Mouse (Mus musculus) thymus, adult 18-20 months (tissue): ENCODE data around the gene Cdca5.

Experiments
- DNase-seq, 2 experiments: peaks; one replicate each; pipeline ENCODE4 v3.0.0; 2022; ENCODE audit warnings: mixed read lengths in 2 of 2

The Cdca5 gene

GRCm38 (mm10) chr19:6061641-6062302 is 23.0 kb upstream of the Cdca5 start:
- peak; percentile 65 to 71 for DNase-seq

GRCm38 (mm10) chr19:6062418-6062817 is 22.4 kb upstream of the Cdca5 start:
- no peak for DNase-seq

- no peak for DNase-seq
These were observed 21.7 kb upstream of the Cdca5 start for GRCm38 (mm10) chr19:6063081-6063480.

GRCm38 (mm10) chr19:6066571-6066970 is 18.2 kb upstream of the Cdca5 start:
- DNase-seq: no peak

- peak; percentile 64 to 76 for DNase-seq
These were observed 17.6 kb upstream of the Cdca5 start for GRCm38 (mm10) chr19:6067011-6067723.

- peak; percentile 82 to 84 for DNase-seq
These were observed 16.9 kb upstream of the Cdca5 start, which contains the start of gene Tm7sf2 for GRCm38 (mm10) chr19:6067724-6068415. Gene Tm7sf2, minus strand, starts transcription at chr19:6068373.

GRCm38 (mm10) chr19:6068951-6069350 is 15.8 kb upstream of the Cdca5 start:
- DNase-seq: no peak

- no peak for DNase-seq
These were observed 14.9 kb upstream of the Cdca5 start for GRCm38 (mm10) chr19:6069851-6070250.

- no peak for DNase-seq
These were observed 14.1 kb upstream of the Cdca5 start for GRCm38 (mm10) chr19:6070571-6071250.

- no peak for DNase-seq
These were observed 13.5 kb upstream of the Cdca5 start for GRCm38 (mm10) chr19:6071261-6071660.

GRCm38 (mm10) chr19:6073889-6074288 is 10.9 kb upstream of the Cdca5 start:
- DNase-seq: no peak

GRCm38 (mm10) chr19:6076564-6077393 is 8.0 kb upstream of the Cdca5 start, which contains the start of gene Vps51:
Gene Vps51, minus strand, starts transcription at chr19:6077231.
- peak; percentile 62 to 78 for DNase-seq

GRCm38 (mm10) chr19:6079983-6080480 is 4.8 kb upstream of the Cdca5 start, which contains the start of gene Tmem262:
Gene Tmem262, plus strand, starts transcription at chr19:6080033.
- no peak for DNase-seq

- no peak for DNase-seq
These were observed 2.6 kb upstream of the Cdca5 start, which contains the start of gene Gm28374 for GRCm38 (mm10) chr19:6082156-6082555. Gene Gm28374, minus strand, starts transcription at chr19:6082256.

GRCm38 (mm10) chr19:6085417-6085879 is 665 bp downstream of the Cdca5 start:
- peak in 1 of 2 experiments; percentile 60 for DNase-seq

- no peak for DNase-seq
These were observed 4.1 kb downstream of the Cdca5 start for GRCm38 (mm10) chr19:6088841-6089240.

GRCm38 (mm10) chr19:6094119-6094518 is 9.3 kb downstream of the Cdca5 start, which contains the start of gene AC131692.1:
Gene AC131692.1, plus strand, starts transcription at chr19:6094419.
- DNase-seq: no peak

- DNase-seq: no peak
These were observed 13.1 kb downstream of the Cdca5 start for GRCm38 (mm10) chr19:6097847-6098246.

- no peak for DNase-seq
These were observed 16.4 kb downstream of the Cdca5 start for GRCm38 (mm10) chr19:6101186-6101585.

GRCm38 (mm10) chr19:6102169-6102853 is 17.5 kb downstream of the Cdca5 start:
- no peak for DNase-seq

GRCm38 (mm10) chr19:6104476-6104875 is 19.7 kb downstream of the Cdca5 start:
- no peak for DNase-seq
